Mouse (Mus musculus) inflammation-experienced regulatory T-cells, adult 16 weeks (primary cell): Measurements from ENCODE around the gene Lrrc8d. TPM values are rescaled to one million over a fixed set of nuclear protein-coding genes. Genes with fewer than 3 reads are reported as not detected.

Experiments used
- polyA plus RNA-seq: library from polyadenylated mRNA; unstranded; fragments of 100-300 nt; shearing (Covaris generic); gene quantifications from one replicate; pipeline ENCODE4 v1.2.1, GENCODE M21; 2017

Lrrc8d gene
- 16.1 TPM for polyA plus RNA-seq

GRCm38 (mm10) chr5:105699141-105700069 is at the start of gene Lrrc8d:
Lrrc8d (plus strand) TSS chr5:105699969.

GRCm38 (mm10) chr5:105876068-105876924 is 176.5 kb downstream of the Lrrc8d start, which contains the start of gene Zfp326:
Zfp326 (plus strand) TSS chr5:105876565.

Other genes with a start within 250 kb of the Lrrc8d start
- 66.3 TPM for gene Lrrc8c, start 180.6 kb upstream of the Lrrc8d start, polyA plus RNA-seq
- 25.1 TPM for gene Zfp326, start 176.6 kb downstream of the Lrrc8d start, polyA plus RNA-seq